Mouse (Mus musculus) heart, embryonic 11.5 days (tissue): ENCODE results near the gene Dclk2. TPM values are rescaled to one million over a fixed set of nuclear protein-coding genes. Genes with fewer than 3 reads are reported as not detected.

Experiments used
- ATAC-seq: fragments of 200-750 bp; cut with Nextera tagmentation; replicated peaks from 2 replicates; pipeline ENCODE4 v1.8.0; 2017; ENCODE audit warnings: moderate library complexity; ENCODE audit not compliant: insufficient number of reproducible peaks, low FRiP score, low TSS enrichment
- H3K27ac ChIP-seq: fragments of 300-500 bp; sonication (generic); 2 replicates; pipeline ENCODE4 v1.5.1; 2014; ENCODE audit warnings: mild to moderate bottlenecking, low read depth, low read length
- H3K27me3 ChIP-seq: fragments of 300-500 bp; sonication (generic); 2 replicates; pipeline ENCODE4 v1.6.1; 2014; ENCODE audit warnings: mild to moderate bottlenecking, low read length, mixed read lengths; ENCODE audit not compliant: control insufficient read depth, insufficient read depth
- H3K36me3 ChIP-seq: fragments of 300-500 bp; sonication (generic); 2 replicates; pipeline ENCODE4 v1.6.1; 2014; ENCODE audit warnings: mild to moderate bottlenecking, low read length, moderate library complexity, mixed read lengths; ENCODE audit not compliant: control insufficient read depth, insufficient read depth
- H3K4me1 ChIP-seq: fragments of 300-500 bp; sonication (generic); 2 replicates; pipeline ENCODE4 v1.6.1; 2014; ENCODE audit warnings: low read length; ENCODE audit not compliant: control insufficient read depth, insufficient read depth
- H3K4me2 ChIP-seq: fragments of 300-500 bp; sonication (generic); 2 replicates; pipeline ENCODE4 v1.6.1; 2014; ENCODE audit warnings: mild to moderate bottlenecking, moderate library complexity
- H3K4me3 ChIP-seq: fragments of 300-500 bp; sonication (generic); 2 replicates; pipeline ENCODE4 v1.5.1; 2014; ENCODE audit warnings: low read depth, low read length
- H3K9ac ChIP-seq: fragments of 300-500 bp; sonication (generic); 2 replicates; pipeline ENCODE4 v1.6.1; 2014; ENCODE audit warnings: mild to moderate bottlenecking, low read depth, low read length, moderate library complexity
- H3K9me3 ChIP-seq: fragments of 300-500 bp; sonication (generic); replicated peaks from 2 replicates; pipeline ENCODE4 v1.6.1; 2016; ENCODE audit warnings: low read length; ENCODE audit not compliant: control insufficient read depth
- WGBS: fragments of 180-500 bp; shearing (Covaris S2); extraction: QIAGEN DNeasy Blood & Tissue Kit; methylation state at CpG from one replicate; pipeline ENCODE4 v1.1.7; 2014; ENCODE audit not compliant: insufficient replicate concordance; 5-methylcytosine and 5-hydroxymethylcytosine counted together
- polyA plus RNA-seq: library from polyadenylated mRNA; unstranded; fragments of >200 nt; fragmentation: Nextera tagmentation; extraction: Ambion mirVana; gene quantifications from 2 replicates; pipeline ENCODE4 v1.2.1, GENCODE M21; 2014

The Dclk2 gene
- polyA plus RNA-seq, 1 experiment from 2014 or later: 4.3 TPM

DNA sequence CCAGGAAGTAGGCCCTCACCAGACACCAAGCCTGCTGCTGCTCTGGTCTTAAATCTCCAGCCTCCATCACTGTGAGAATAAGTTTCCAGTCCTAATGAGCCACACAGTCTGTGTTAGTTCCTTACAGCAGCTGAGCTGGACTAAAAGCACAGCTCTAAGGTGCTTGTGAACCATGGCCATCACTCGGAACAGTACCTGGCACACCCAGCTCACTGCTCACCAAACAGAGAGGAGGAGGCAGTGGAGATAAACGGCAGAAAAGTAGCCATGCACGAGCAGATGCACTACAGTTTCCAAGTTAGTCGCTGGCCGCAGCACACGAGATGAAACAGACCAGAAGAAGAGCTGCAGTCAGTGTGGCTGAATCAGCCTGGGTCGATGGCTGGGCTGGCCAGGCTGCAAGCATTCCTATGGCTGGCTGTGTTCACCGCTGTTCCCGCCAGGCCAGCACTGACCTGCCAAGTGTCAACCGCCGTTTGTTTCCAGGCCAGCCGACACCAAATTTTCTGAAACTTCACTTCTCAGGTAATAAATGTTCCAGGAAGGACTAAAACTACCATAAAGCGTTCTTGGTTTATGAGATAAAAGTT, 122.7 kb downstream of the Dclk2 start:
- no peaks in the 10 kb centered on the region for H3K27me3 ChIP-seq
- no peaks in the 10 kb centered on the region for H3K36me3 ChIP-seq
- 66% methylated on average over 13 of the region's 13 CpGs for WGBS
- no peak for ATAC-seq
- no peak overlapping the region for H3K9ac ChIP-seq
- H3K4me2 ChIP-seq: peak overlapping the region; percentile 11; the same call in 1 of the 2 replicates
- peaks cover 5% of the 10 kb centered on the region for H3K4me1 ChIP-seq
- no peaks in the 10 kb centered on the region for H3K9me3 ChIP-seq
- no peak overlapping the region for H3K4me3 ChIP-seq
- no peak overlapping the region for H3K27ac ChIP-seq

DNA sequence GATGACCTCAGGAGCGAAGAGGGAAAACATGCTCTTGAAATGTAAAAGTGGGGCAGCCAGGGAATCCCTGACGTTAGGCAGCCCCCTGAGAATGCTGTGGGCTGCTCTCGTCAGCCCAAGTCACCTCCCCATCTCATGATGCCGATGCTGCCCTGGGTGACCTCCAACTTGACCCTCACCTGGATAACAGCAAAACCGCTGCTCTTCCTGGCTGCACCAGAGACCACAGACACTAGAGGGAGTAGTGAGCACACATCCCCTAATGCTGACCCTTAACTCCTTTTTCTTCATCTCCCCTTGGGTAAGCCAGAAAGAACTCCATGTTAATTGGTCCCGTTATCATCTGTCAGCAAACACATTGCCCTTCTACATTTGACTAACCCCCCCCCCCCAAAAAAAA, 123.9 kb downstream of the Dclk2 start:
- Histone ChIP-seq H3K9ac (no peak overlapping the region), H3K9me3 (no peaks in the 10 kb centered on the region), H3K4me2 (no peak overlapping the region), H3K27me3 (no peaks in the 10 kb centered on the region), H3K4me3 (no peak overlapping the region), H3K36me3 (no peaks in the 10 kb centered on the region), H3K27ac (no peak overlapping the region), H3K4me1 (peaks cover 5% of the 10 kb centered on the region)
- ATAC-seq: no peak
- WGBS: 32% methylated on average over 6 of the region's 6 CpGs

DNA sequence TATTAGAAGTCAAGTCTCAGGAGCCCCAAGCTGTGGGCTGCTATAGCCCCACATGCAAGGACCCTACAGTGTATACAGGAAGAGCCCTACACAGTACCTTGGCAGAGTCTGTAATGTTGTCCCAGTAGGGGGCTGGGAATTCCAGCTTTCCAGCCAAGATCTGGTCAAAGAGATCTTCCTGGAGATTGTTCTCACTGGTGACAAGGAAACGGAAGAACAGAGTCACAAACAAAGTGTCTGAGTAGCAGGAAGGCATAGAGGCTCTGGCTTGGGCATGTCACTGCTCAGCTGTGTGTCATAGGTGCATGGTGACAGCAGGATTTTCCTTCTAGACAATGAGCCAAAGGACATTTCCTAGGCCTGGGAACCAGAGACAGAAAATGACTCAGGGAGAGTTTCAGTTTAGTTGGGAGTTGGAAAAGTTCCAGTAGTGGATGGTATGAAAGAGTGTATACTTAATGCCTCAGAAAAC, 126.9 kb downstream of the Dclk2 start:
- H3K27me3 ChIP-seq: no peaks in the 10 kb centered on the region
- H3K4me2 ChIP-seq: no peak overlapping the region
- H3K36me3 ChIP-seq: no peaks in the 10 kb centered on the region
- 23% methylated on average over 1 of the region's 1 CpGs for WGBS
- peaks cover 11% of the 10 kb centered on the region for H3K4me1 ChIP-seq
- ATAC-seq: no peak; the same call in 1 of the 2 replicates
- H3K9ac ChIP-seq: no peak overlapping the region
- H3K4me3 ChIP-seq: no peak overlapping the region
- peak overlapping the region; percentile 29; the same call in 1 of the 2 replicates for H3K27ac ChIP-seq
- H3K9me3 ChIP-seq: no peaks in the 10 kb centered on the region

DNA sequence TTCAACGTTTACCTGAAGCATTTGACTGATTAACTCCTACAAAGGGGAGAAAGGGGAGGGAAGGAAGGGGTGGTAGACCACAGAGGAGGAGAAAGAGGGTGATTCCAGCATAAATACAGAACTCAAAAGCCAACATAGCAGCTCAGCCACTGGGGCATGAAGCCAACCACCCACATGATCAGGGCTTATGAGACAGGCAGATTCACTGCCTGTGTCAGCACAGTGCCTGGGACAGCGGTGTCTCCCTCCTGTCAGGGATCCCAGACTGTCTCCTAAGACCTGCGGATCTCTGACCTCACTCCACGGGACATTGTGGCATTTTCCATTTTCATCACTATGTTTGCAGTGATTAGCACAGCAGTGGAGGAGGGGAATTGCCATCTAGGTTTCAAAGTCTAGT, 127.4 kb downstream of the Dclk2 start:
- WGBS: 60% methylated on average over 4 of the region's 4 CpGs
- no peak overlapping the region for H3K4me3 ChIP-seq
- no peaks in the 10 kb centered on the region for H3K36me3 ChIP-seq
- no peaks in the 10 kb centered on the region for H3K27me3 ChIP-seq
- H3K4me1 ChIP-seq: peaks cover 12% of the 10 kb centered on the region
- H3K9me3 ChIP-seq: no peaks in the 10 kb centered on the region
- no peak overlapping the region for H3K4me2 ChIP-seq
- H3K9ac ChIP-seq: no peak overlapping the region
- no peak overlapping the region for H3K27ac ChIP-seq
- ATAC-seq: no peak; the same call in 1 of the 2 replicates

DNA sequence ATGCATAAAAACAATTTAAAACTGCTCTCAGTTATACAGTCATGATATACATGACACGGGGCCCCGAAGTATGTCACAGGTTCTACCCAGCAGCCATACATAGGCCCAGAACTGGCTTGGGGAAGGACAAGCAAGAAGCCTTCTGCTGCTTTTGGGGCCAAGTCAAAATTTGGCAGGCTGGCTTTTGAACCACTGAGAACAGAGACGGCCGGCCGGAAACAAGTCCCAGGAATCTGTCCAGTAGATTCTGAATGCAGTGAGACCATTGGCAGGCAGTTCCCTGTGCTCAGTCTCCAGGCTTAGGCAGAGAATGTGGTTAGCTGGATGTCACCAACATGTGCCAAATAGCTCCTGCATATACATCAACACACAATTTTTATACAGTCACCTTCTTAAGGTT, 130.9 kb downstream of the Dclk2 start:
- Histone ChIP-seq H3K27ac (no peak overlapping the region), H3K27me3 (no peaks in the 10 kb centered on the region), H3K4me3 (no peak overlapping the region), H3K4me2 (no peak overlapping the region), H3K9me3 (no peaks in the 10 kb centered on the region), H3K4me1 (peaks cover 30% of the 10 kb centered on the region), H3K36me3 (no peaks in the 10 kb centered on the region), H3K9ac (no peak overlapping the region)
- WGBS: 80% methylated on average over 5 of the region's 5 CpGs
- no peak for ATAC-seq

DNA sequence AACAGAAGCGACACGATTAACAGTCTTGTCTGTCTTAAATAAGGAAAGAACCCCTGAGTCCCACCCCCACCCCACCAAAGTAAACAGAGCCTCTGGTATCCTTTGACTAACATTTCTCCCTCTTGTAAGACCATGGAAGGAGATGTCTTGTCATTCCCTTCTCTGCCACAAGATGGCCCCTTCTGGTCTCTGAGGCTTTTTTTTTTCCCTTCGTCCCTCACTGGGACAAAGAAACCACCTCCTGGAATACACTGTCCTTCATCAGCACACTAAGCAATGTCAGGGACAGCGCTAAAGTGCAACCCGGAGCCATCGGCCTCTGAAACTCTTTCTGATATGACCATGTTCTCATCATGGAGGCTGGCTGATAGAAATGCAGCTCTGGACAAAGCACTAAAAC, 131.9 kb downstream of the Dclk2 start:
- no peak for ATAC-seq
- H3K4me2 ChIP-seq: no peak overlapping the region
- no peak overlapping the region for H3K9ac ChIP-seq
- no peaks in the 10 kb centered on the region for H3K27me3 ChIP-seq
- H3K4me3 ChIP-seq: no peak overlapping the region
- H3K27ac ChIP-seq: no peak overlapping the region
- peaks cover 27% of the 10 kb centered on the region for H3K4me1 ChIP-seq
- H3K36me3 ChIP-seq: no peaks in the 10 kb centered on the region
- H3K9me3 ChIP-seq: no peaks in the 10 kb centered on the region
- WGBS: 39% methylated on average over 6 of the region's 6 CpGs

DNA sequence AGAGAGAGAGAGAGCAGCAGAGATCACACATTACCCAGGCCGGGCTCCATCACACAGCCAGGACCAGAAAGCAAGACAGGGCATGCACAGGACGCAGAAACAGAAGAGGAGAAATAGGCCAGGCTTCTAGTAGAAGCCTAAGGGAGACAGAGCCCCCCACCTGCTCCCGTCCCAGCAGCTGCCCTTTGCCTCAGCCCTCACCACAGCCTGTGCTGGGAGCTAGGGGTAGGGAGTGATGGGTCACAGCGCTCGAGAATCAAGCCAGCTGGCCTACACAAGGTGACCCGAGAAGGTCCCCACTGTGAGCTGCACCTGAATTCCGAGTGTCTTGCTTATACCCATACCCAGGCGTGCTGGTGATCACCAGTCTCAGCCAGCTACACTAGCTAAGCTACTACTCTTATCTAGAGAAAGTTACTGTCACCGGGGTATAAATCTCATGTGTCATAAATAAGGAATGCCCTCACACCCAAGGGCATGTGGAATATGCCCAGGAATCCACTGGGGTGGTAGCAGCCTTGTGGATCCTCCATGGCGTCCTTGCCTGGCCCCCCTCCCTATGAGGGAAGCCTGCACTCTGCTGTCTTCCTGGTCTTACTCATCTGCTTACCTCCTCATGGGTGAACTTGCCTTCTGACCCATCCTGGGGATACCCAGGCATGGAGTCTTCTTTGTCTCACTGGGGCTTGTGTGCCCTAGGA, 133.1 kb downstream of the Dclk2 start:
- 64% methylated on average over 10 of the region's 10 CpGs for WGBS
- ATAC-seq: no peak
- Histone ChIP-seq H3K27ac (peak overlapping the region; percentile 69; the same call in 1 of the 2 replicates), H3K4me1 (peaks cover 24% of the 10 kb centered on the region), H3K27me3 (no peaks in the 10 kb centered on the region), H3K36me3 (no peaks in the 10 kb centered on the region), H3K4me2 (peak overlapping the region; percentile 29; the same call in 1 of the 2 replicates), H3K4me3 (no peak overlapping the region), H3K9me3 (no peaks in the 10 kb centered on the region), H3K9ac (no peak overlapping the region; the same call in 1 of the 2 replicates)

DNA sequence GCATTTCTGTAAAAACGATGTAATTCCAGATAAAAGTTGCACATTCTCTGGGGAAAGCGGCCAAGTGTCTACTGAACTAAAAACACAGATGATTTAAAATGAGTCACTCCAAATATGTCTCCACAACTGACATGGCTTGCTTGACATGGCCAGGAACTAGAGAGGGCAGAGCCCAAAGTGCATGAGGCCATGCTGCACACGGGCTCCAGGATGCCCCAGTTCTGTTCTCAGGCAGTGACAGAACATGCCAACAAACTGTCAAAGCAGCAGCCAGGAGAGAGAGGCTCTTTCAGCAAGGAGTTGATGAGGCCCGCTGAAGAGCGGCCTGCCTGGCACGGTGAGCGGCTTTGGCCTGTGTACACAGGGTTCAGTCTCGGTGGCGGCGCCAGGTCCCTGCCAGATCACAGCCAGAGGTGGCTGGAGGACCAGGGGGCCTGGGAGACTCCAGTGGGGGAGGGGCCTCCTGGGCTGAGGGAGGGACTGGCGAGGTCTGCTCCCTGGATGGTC, 133.8 kb downstream of the Dclk2 start:
- Histone ChIP-seq H3K4me3 (no peak overlapping the region), H3K27ac (peak overlapping the region; percentile 69), H3K36me3 (no peaks in the 10 kb centered on the region), H3K4me2 (peak overlapping the region; percentile 29; the same call in 1 of the 2 replicates), H3K4me1 (peaks cover 24% of the 10 kb centered on the region), H3K27me3 (no peaks in the 10 kb centered on the region), H3K9me3 (no peaks in the 10 kb centered on the region), H3K9ac (peak overlapping the region; percentile 44; the same call in 1 of the 2 replicates)
- no peak; the same call in 1 of the 2 replicates for ATAC-seq
- WGBS: 40% methylated on average over 11 of the region's 11 CpGs
